Mouse (Mus musculus): Measurements from ENCODE around the gene Ncan.

DNA sequence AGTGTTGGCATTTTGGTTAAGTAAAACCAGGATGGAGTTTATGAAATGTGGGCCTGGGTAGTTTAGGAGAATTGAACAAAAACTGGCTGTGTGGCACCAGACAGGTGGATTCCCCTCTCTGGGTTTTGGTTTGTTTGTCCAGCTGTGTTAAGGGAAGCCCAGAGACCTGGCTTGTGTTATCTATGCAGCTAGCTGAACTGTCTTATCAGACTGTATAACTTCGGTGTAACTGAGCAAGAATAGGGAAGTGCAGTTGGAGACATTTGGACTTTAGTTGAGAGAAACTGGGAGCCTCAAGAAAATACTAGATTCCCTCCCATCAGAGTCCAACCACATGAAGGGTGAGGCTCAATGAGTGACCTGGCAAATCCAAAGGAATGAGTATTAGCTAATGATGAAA is 47.0 kb downstream of the Ncan start:
- TF ChIP-seq POLR2A (IDR thresholded peaks at IDR 0.05; ENCODE audit: low read depth, low read length) (no peak), CTCF (IDR thresholded peaks at IDR 0.05; ENCODE audit: extremely low read depth, insufficient read length, insufficient replicate concordance, low read depth, low read length) (no peak)

Data from small intestine, adult 2 months (tissue).